Mouse (Mus musculus): ENCODE results near the gene Ube2j1. TPM values are rescaled to one million over a fixed set of nuclear protein-coding genes. Genes with fewer than 3 reads are reported as not detected.
A peak's percentile ranks its signal among the peaks of the same experiment; 100 is the strongest.

Gene Ube2j1
- polyA plus RNA-seq, 1 experiment from 2014 or later = 44.3 TPM

- DNase-seq (ENCODE audit: low spot score) (no peak), ATAC-seq (replicated peaks; ENCODE audit: low FRiP score) (no peak)
- Histone ChIP-seq H3K4me3 (ENCODE audit: low read depth, low read length) (no peak overlapping the region), H3K27me3 (replicated peaks; ENCODE audit: control insufficient read depth, insufficient read depth, low read length) (no peaks in the 10 kb centered on the region; the same call in 1 of the 2 replicates), H3K9ac (ENCODE audit: low read depth, low read length) (no peak overlapping the region), H3K36me3 (ENCODE audit: control insufficient read depth, insufficient read depth, low read length) (no peaks in the 10 kb centered on the region), H3K4me2 (no peak overlapping the region), H3K27ac (ENCODE audit: low read depth, low read length) (no peak overlapping the region), H3K9me3 (ENCODE audit: control insufficient read depth, low read length) (no peaks in the 10 kb centered on the region), H3K4me1 (replicated peaks; ENCODE audit: control insufficient read depth, insufficient read depth, low read length) (no peaks in the 10 kb centered on the region)
- 88% methylated on average over 11 of the region's 11 CpGs for WGBS
These were observed 24.4 kb upstream of the Ube2j1 start for GRCm38 (mm10) chr4:33006844-33007243.

GRCm38 (mm10) chr4:33007443-33008217, 23.6 kb upstream of the Ube2j1 start:
- DNase-seq (ENCODE audit: low spot score) (no peak), ATAC-seq (replicated peaks; ENCODE audit: low FRiP score) (no peak)
- no peaks in the 10 kb centered on the region for H3K9me3 ChIP-seq (ENCODE audit: control insufficient read depth, low read length)
- no peak overlapping the region for H3K9ac ChIP-seq (ENCODE audit: low read depth, low read length)
- no peak overlapping the region for H3K27ac ChIP-seq (ENCODE audit: low read depth, low read length)
- WGBS = 74% methylated on average over 9 of the region's 9 CpGs
- H3K4me3 ChIP-seq (ENCODE audit: low read depth, low read length) = no peak overlapping the region
- H3K27me3 ChIP-seq (replicated peaks; ENCODE audit: control insufficient read depth, insufficient read depth, low read length) = no peaks in the 10 kb centered on the region; the same call in 1 of the 2 replicates
- no peaks in the 10 kb centered on the region for H3K36me3 ChIP-seq (ENCODE audit: control insufficient read depth, insufficient read depth, low read length)
- H3K4me2 ChIP-seq = no peak overlapping the region
- H3K4me1 ChIP-seq (replicated peaks; ENCODE audit: control insufficient read depth, insufficient read depth, low read length) = no peaks in the 10 kb centered on the region

GRCm38 (mm10) chr4:33010078-33010477, 21.1 kb upstream of the Ube2j1 start:
- ATAC-seq (replicated peaks; ENCODE audit: low FRiP score) = no peak
- Histone ChIP-seq H3K36me3 (ENCODE audit: control insufficient read depth, insufficient read depth, low read length) (no peaks in the 10 kb centered on the region), H3K27me3 (replicated peaks; ENCODE audit: control insufficient read depth, insufficient read depth, low read length) (no peaks in the 10 kb centered on the region), H3K4me3 (ENCODE audit: low read depth, low read length) (no peak overlapping the region), H3K9me3 (ENCODE audit: control insufficient read depth, low read length) (no peaks in the 10 kb centered on the region), H3K4me2 (no peak overlapping the region), H3K4me1 (replicated peaks; ENCODE audit: control insufficient read depth, insufficient read depth, low read length) (no peaks in the 10 kb centered on the region), H3K9ac (ENCODE audit: low read depth, low read length) (no peak overlapping the region), H3K27ac (ENCODE audit: low read depth, low read length) (no peak overlapping the region)
- WGBS = 83% methylated on average over 1 of the region's 1 CpGs
- no peak for DNase-seq (ENCODE audit: low spot score)

- DNase-seq (ENCODE audit: low spot score) (no peak), ATAC-seq (replicated peaks; ENCODE audit: low FRiP score) (no peak)
- Histone ChIP-seq H3K4me1 (replicated peaks; ENCODE audit: control insufficient read depth, insufficient read depth, low read length) (no peaks in the 10 kb centered on the region), H3K9me3 (ENCODE audit: control insufficient read depth, low read length) (no peaks in the 10 kb centered on the region), H3K9ac (ENCODE audit: low read depth, low read length) (no peak overlapping the region), H3K4me3 (ENCODE audit: low read depth, low read length) (no peak overlapping the region), H3K27ac (ENCODE audit: low read depth, low read length) (no peak overlapping the region), H3K36me3 (ENCODE audit: control insufficient read depth, insufficient read depth, low read length) (no peaks in the 10 kb centered on the region), H3K4me2 (no peak overlapping the region), H3K27me3 (replicated peaks; ENCODE audit: control insufficient read depth, insufficient read depth, low read length) (no peaks in the 10 kb centered on the region)
- whole genome bisulfite sequencing = 81% methylated on average over 4 of the region's 4 CpGs
These were observed 18.7 kb upstream of the Ube2j1 start for GRCm38 (mm10) chr4:33012484-33012883.

- ATAC-seq (replicated peaks; ENCODE audit: low FRiP score) = 0 out of 2 replicates have a peak, but pooled peaks have one; percentile 51
- Histone ChIP-seq H3K27me3 (replicated peaks; ENCODE audit: control insufficient read depth, insufficient read depth, low read length) (no peaks in the 10 kb centered on the region), H3K4me3 (ENCODE audit: low read depth, low read length) (no peak overlapping the region), H3K9ac (ENCODE audit: low read depth, low read length) (no peak overlapping the region), H3K36me3 (ENCODE audit: control insufficient read depth, insufficient read depth, low read length) (no peaks in the 10 kb centered on the region), H3K4me1 (replicated peaks; ENCODE audit: control insufficient read depth, insufficient read depth, low read length) (no peaks in the 10 kb centered on the region), H3K4me2 (no peak overlapping the region), H3K27ac (ENCODE audit: low read depth, low read length) (no peak overlapping the region), H3K9me3 (ENCODE audit: control insufficient read depth, low read length) (no peaks in the 10 kb centered on the region)
- peak; percentile 83 for DNase-seq (ENCODE audit: low spot score)
- 45% methylated on average over 9 of the region's 9 CpGs for WGBS
These were observed 12.7 kb upstream of the Ube2j1 start for GRCm38 (mm10) chr4:33018361-33018999.

- no peak for DNase-seq (ENCODE audit: low spot score)
These were observed 6.8 kb upstream of the Ube2j1 start for GRCm38 (mm10) chr4:33024420-33024819.

GRCm38 (mm10) chr4:33029104-33029503, 2.1 kb upstream of the Ube2j1 start:
- H3K4me1 ChIP-seq (replicated peaks; ENCODE audit: control insufficient read depth, insufficient read depth, low read length) = peaks cover 3% of the 10 kb centered on the region; the same call in 1 of the 2 replicates
- H3K9ac ChIP-seq (ENCODE audit: low read depth, low read length) = no peak overlapping the region
- no peak for DNase-seq (ENCODE audit: low spot score)
- no peak overlapping the region for H3K4me2 ChIP-seq
- 91% methylated on average over 7 of the region's 7 CpGs for WGBS
- no peak overlapping the region for H3K27ac ChIP-seq (ENCODE audit: low read depth, low read length)
- no peaks in the 10 kb centered on the region for H3K27me3 ChIP-seq (replicated peaks; ENCODE audit: control insufficient read depth, insufficient read depth, low read length)
- no peak for ATAC-seq (replicated peaks; ENCODE audit: low FRiP score)
- no peak overlapping the region for H3K4me3 ChIP-seq (ENCODE audit: low read depth, low read length)
- no peaks in the 10 kb centered on the region for H3K9me3 ChIP-seq (ENCODE audit: control insufficient read depth, low read length)
- no peaks in the 10 kb centered on the region for H3K36me3 ChIP-seq (ENCODE audit: control insufficient read depth, insufficient read depth, low read length)

More at GRCm38 (mm10) chr4:33024420-33024819, 6.8 kb upstream of the Ube2j1 start:
- WGBS = 60% methylated on average over 8 of the region's 8 CpGs
- Histone ChIP-seq H3K4me1 (replicated peaks; ENCODE audit: control insufficient read depth, insufficient read depth, low read length) (no peaks in the 10 kb centered on the region), H3K4me2 (no peak overlapping the region), H3K9me3 (ENCODE audit: control insufficient read depth, low read length) (no peaks in the 10 kb centered on the region), H3K36me3 (ENCODE audit: control insufficient read depth, insufficient read depth, low read length) (no peaks in the 10 kb centered on the region), H3K4me3 (ENCODE audit: low read depth, low read length) (no peak overlapping the region), H3K27me3 (replicated peaks; ENCODE audit: control insufficient read depth, insufficient read depth, low read length) (no peaks in the 10 kb centered on the region), H3K9ac (ENCODE audit: low read depth, low read length) (no peak overlapping the region), H3K27ac (ENCODE audit: low read depth, low read length) (no peak overlapping the region)
- no peak for ATAC-seq (replicated peaks; ENCODE audit: low FRiP score)

- WGBS = 3% methylated on average over 55 of the region's 55 CpGs
- Histone ChIP-seq H3K36me3 (ENCODE audit: control insufficient read depth, insufficient read depth, low read length) (no peaks in the 10 kb centered on the region), H3K9me3 (ENCODE audit: control insufficient read depth, low read length) (0 out of 2 replicates have a peak, but pooled peaks cover 1% of the 10 kb centered on the region)
These were observed 687 bp upstream of the Ube2j1 start for GRCm38 (mm10) chr4:33030264-33031194.

More at GRCm38 (mm10) chr4:33030264-33031194, 687 bp upstream of the Ube2j1 start:
- ATAC-seq (replicated peaks; ENCODE audit: low FRiP score) (peak; percentile 67), DNase-seq (ENCODE audit: low spot score) (no peak)
- Histone ChIP-seq H3K4me3 (ENCODE audit: low read depth, low read length) (peak overlapping the region; percentile 63), H3K4me2 (peak overlapping the region; percentile 82), H3K4me1 (replicated peaks; ENCODE audit: control insufficient read depth, insufficient read depth, low read length) (peaks cover 3% of the 10 kb centered on the region; the same call in 1 of the 2 replicates), H3K9ac (ENCODE audit: low read depth, low read length) (peak overlapping the region; percentile 77), H3K27ac (ENCODE audit: low read depth, low read length) (peak overlapping the region; percentile 49), H3K27me3 (replicated peaks; ENCODE audit: control insufficient read depth, insufficient read depth, low read length) (no peaks in the 10 kb centered on the region)
